ENCODE assay signal across 8 mouse cellular contexts in the genomic region with DNA sequence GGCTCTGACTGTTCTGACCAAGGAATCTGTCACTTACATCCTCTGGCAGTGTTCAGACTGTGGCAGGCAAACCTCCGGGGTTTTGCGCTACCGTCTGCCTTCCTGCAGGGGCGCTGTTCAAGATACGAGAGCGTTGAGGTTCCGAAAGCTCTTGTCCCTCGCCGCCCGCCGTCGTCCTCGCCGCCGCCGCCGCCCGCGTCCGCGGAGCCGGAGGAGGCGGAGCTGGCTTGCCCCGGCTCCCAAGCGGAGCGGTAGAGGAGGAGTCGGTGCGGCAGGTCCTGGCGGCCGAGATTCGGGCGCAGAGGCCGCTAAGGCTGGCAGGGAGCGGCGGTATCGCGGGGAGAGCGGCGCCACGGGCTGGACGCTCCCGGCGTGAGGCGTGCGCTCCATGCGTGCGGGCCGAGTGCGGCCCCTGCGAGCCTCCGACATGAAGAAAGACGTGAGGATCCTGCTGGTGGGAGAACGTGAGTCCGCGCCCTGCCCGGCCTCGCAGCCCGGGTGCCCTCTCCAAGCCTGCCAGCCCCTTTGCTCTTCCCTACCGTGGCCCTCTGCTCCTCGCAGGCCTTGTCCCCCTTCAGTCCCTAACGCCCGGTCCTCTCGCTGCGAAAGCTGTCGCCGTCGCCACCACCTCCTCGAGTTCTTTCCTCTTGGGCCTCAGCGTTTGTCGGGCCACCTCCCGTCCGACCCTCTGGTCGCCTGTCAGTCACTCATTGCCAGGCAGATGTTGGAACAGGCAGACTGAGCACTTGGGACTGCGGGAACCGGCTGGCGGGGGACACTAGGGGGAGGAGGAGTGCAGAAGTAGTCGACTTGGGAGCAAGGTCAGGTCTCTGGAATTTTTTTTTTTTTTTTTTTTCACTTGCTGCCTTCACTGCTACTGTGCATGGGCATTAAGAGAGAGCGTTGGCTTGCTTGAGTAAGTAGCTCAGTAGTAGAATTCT. TPM values are rescaled to one million over a fixed set of nuclear protein-coding genes. Genes with fewer than 3 reads are reported as not detected.
DNase-seq lines count a peak whose midpoint lies in the region; ATAC-seq and TF ChIP-seq lines count a peak whose summit lies in the region.

Gene Rhot1 (plus strand): TSS at position 160 of the 941 bp plus-strand sequence.

- peaks cover 23% of the 10 kb centered on the region for H3K36me3 ChIP-seq in forebrain, embryonic 10.5 days (replicated peaks)
- H3K36me3 ChIP-seq in heart, embryonic 15.5 days: no peaks in the 10 kb centered on the region
- no peaks in the 10 kb centered on the region for H3K36me3 ChIP-seq in liver, embryonic 14.5 days (replicated peaks; ENCODE audit: control insufficient read depth, insufficient read depth, low read depth)
- no peaks in the 10 kb centered on the region for H3K36me3 ChIP-seq in neural tube, embryonic 11.5 days (ENCODE audit: control insufficient read depth, insufficient read depth, low read length)
- H3K36me3 ChIP-seq in stomach, postnatal 0 days (ENCODE audit: control insufficient read depth, insufficient read depth, low read length): no peaks in the 10 kb centered on the region

- peak; percentile 94 for DNase-seq in c-Kit-negative CD71-positive TER-119-positive erythroid progenitor cells, embryonic 14.5 days (ENCODE audit: low read depth, low spot score)
- peak; percentile 93 for DNase-seq in forebrain, embryonic 10.5 days (ENCODE audit: extremely low spot score, low spot score)
- DNase-seq in kidney, postnatal 25 days: peak; percentile 97
- DNase-seq in liver, embryonic 14.5 days (ENCODE audit: low read depth in 3 of 3, low spot score in 3 of 3): peak; percentile 90 to 93 (median 93)
- peak; percentile 96 for DNase-seq in neural tube, embryonic 11.5 days (ENCODE audit: low spot score)
- peak; percentile 97 for DNase-seq in stomach, postnatal 0 days (ENCODE audit: low spot score)

- peak; percentile 91 for TF ChIP-seq CTCF in liver, embryonic 14.5 days (IDR thresholded peaks at IDR 0.05; ENCODE audit: low read depth)
- TF ChIP-seq CTCF in stomach, postnatal 0 days (IDR thresholded peaks at IDR 0.05; ENCODE audit: low read depth): peak; percentile 88

- peak within 1 kb of the TSS; percentile 63 for H3K4me2 ChIP-seq in heart, embryonic 15.5 days
- peak within 1 kb of the TSS; percentile 89 for H3K4me2 ChIP-seq in liver, embryonic 14.5 days (ENCODE audit: low read depth)
- H3K4me2 ChIP-seq in neural tube, embryonic 11.5 days (ENCODE audit: low read depth): peak within 1 kb of the TSS; percentile 61
- peak within 1 kb of the TSS; percentile 52 for H3K4me2 ChIP-seq in stomach, postnatal 0 days (replicated peaks; ENCODE audit: low read depth)

- peak within 1 kb of the TSS; percentile 96 for H3K9ac ChIP-seq in heart, embryonic 15.5 days
- H3K9ac ChIP-seq in liver, embryonic 14.5 days (replicated peaks): peak within 1 kb of the TSS; percentile 94
- H3K9ac ChIP-seq in neural tube, embryonic 11.5 days (ENCODE audit: low read length): peak within 1 kb of the TSS; percentile 92
- H3K9ac ChIP-seq in stomach, postnatal 0 days (ENCODE audit: low read length): peak within 1 kb of the TSS; percentile 96

- WGBS in forebrain, embryonic 10.5 days: under 1% methylated on average over 78 of the region's 78 CpGs
- WGBS in heart, embryonic 15.5 days: under 1% methylated on average over 78 of the region's 78 CpGs
- under 1% methylated on average over 78 of the region's 78 CpGs for WGBS in liver, embryonic 14.5 days (ENCODE audit: insufficient replicate concordance)
- under 1% methylated on average over 68 of the region's 78 CpGs for WGBS in neural tube, embryonic 11.5 days
- WGBS in stomach, postnatal 0 days: under 1% methylated on average over 68 of the region's 78 CpGs

- peak within 1 kb of the TSS; percentile 94 for H3K27ac ChIP-seq in forebrain, embryonic 10.5 days
- H3K27ac ChIP-seq in heart, embryonic 15.5 days: peak within 1 kb of the TSS; percentile 98
- peak within 1 kb of the TSS; percentile 90 for H3K27ac ChIP-seq in liver, embryonic 14.5 days
- peak within 1 kb of the TSS; percentile 89 for H3K27ac ChIP-seq in neural tube, embryonic 11.5 days (ENCODE audit: low read depth, low read length)
- peak within 1 kb of the TSS; percentile 97 for H3K27ac ChIP-seq in stomach, postnatal 0 days (replicated peaks)

- peaks cover 11% of the 10 kb centered on the region for H3K4me1 ChIP-seq in forebrain, embryonic 10.5 days
- H3K4me1 ChIP-seq in heart, embryonic 15.5 days (replicated peaks): peaks cover 10% of the 10 kb centered on the region
- peaks cover 3 to 8% of the 10 kb centered on the region in 2 experiments for H3K4me1 ChIP-seq in liver, embryonic 14.5 days (replicated peaks; ENCODE audit: control insufficient read depth in 2 of 2, insufficient read depth in 2 of 2, low read length in 1 of 2)
- peaks cover 10% of the 10 kb centered on the region for H3K4me1 ChIP-seq in neural tube, embryonic 11.5 days (ENCODE audit: control insufficient read depth, insufficient read depth, low read length)
- no peaks in the 10 kb centered on the region for H3K4me1 ChIP-seq in stomach, postnatal 0 days (replicated peaks; ENCODE audit: control insufficient read depth, insufficient read depth)

- no peaks in the 10 kb centered on the region for H3K27me3 ChIP-seq in forebrain, embryonic 10.5 days (ENCODE audit: poor library complexity, severe bottlenecking)
- no peaks in the 10 kb centered on the region for H3K27me3 ChIP-seq in heart, embryonic 15.5 days
- H3K27me3 ChIP-seq in liver, embryonic 14.5 days (ENCODE audit: control insufficient read depth, insufficient read depth, low read length): no peaks in the 10 kb centered on the region
- H3K27me3 ChIP-seq in neural tube, embryonic 11.5 days (ENCODE audit: control insufficient read depth, insufficient read depth, low read length): no peaks in the 10 kb centered on the region
- H3K27me3 ChIP-seq in stomach, postnatal 0 days (ENCODE audit: control insufficient read depth, insufficient read depth, low read length): no peaks in the 10 kb centered on the region

- H3K4me3 ChIP-seq in forebrain, embryonic 10.5 days: peak within 1 kb of the TSS; percentile 94
- H3K4me3 ChIP-seq in heart, embryonic 15.5 days: peak within 1 kb of the TSS; percentile 98
- peak within 1 kb of the TSS; percentile 85 to 97 for H3K4me3 ChIP-seq in liver, embryonic 14.5 days (ENCODE audit: insufficient read depth in 1 of 2, low read depth in 2 of 2, low read length in 2 of 2)
- H3K4me3 ChIP-seq in neural tube, embryonic 11.5 days (ENCODE audit: low read depth, low read length): peak within 1 kb of the TSS; percentile 96
- peak within 1 kb of the TSS; percentile 98 for H3K4me3 ChIP-seq in stomach, postnatal 0 days (ENCODE audit: low read depth, low read length)

- no peaks in the 10 kb centered on the region for H3K9me3 ChIP-seq in forebrain, embryonic 10.5 days
- H3K9me3 ChIP-seq in heart, embryonic 15.5 days (replicated peaks): no peaks in the 10 kb centered on the region
- no peaks in the 10 kb centered on the region for H3K9me3 ChIP-seq in liver, embryonic 14.5 days (ENCODE audit: control insufficient read depth, low read length)
- no peaks in the 10 kb centered on the region for H3K9me3 ChIP-seq in neural tube, embryonic 11.5 days (ENCODE audit: control insufficient read depth, low read length)
- H3K9me3 ChIP-seq in stomach, postnatal 0 days (ENCODE audit: control insufficient read depth, low read length): no peaks in the 10 kb centered on the region

- ATAC-seq in CD4-positive, CD25-positive, alpha-beta regulatory T cell, adult 4 months: peak; percentile 93
- ATAC-seq in heart, embryonic 15.5 days (replicated peaks; ENCODE audit: insufficient number of reproducible peaks, insufficient read depth, low FRiP score, low read depth): peak; percentile 93
- ATAC-seq in liver, embryonic 14.5 days (ENCODE audit: insufficient read depth): peak; percentile 94
- peak; percentile 90 for ATAC-seq in neural tube, embryonic 11.5 days (ENCODE audit: insufficient read depth, low FRiP score, low TSS enrichment)
- peak; percentile 97 for ATAC-seq in stomach, postnatal 0 days (ENCODE audit: low FRiP score, low TSS enrichment)

- TF ChIP-seq EP300 in liver, embryonic 14.5 days (IDR thresholded peaks at IDR 0.05; ENCODE audit: low read depth): no peak
- no peak for TF ChIP-seq EP300 in stomach, postnatal 0 days (optimal IDR thresholded peaks at IDR 0.05)

RNA-seq across cellular contexts. Expression of gene Rhot1, which starts in this region (rescaled TPM):
- polyA plus RNA-seq in CD4-positive, CD25-positive, alpha-beta regulatory T cell, adult 4 months (2017; shearing (Covaris generic)): 10 to 100 TPM; 25.1 to 28.2 TPM
- 50.4 and 53.3 TPM in 2 replicates for polyA plus RNA-seq in forebrain, embryonic 10.5 days (2016; fragmentation: Nextera tagmentation; extraction: Ambion mirVana)
- 56.5 and 60.3 TPM in 2 replicates for polyA plus RNA-seq in heart, embryonic 15.5 days (2015; fragmentation: Nextera tagmentation; extraction: Ambion mirVana)
- 8.3 and 11.6 TPM in 2 replicates for polyA plus RNA-seq in liver, embryonic 14.5 days (2012; rRNA removed)
- 21.6 and 25.6 TPM in 2 replicates for polyA plus RNA-seq in liver, embryonic 14.5 days (2014; fragmentation: Nextera tagmentation; extraction: Ambion mirVana)
- 70.6 and 75.8 TPM in 2 replicates for polyA plus RNA-seq in neural tube, embryonic 11.5 days (2014; fragmentation: Nextera tagmentation; extraction: Ambion mirVana)
- polyA plus RNA-seq in stomach, postnatal 0 days (2015; fragmentation: Nextera tagmentation; extraction: Ambion mirVana): 28.4 and 30.4 TPM in 2 replicates

Comparison
In these comparisons a context has a peak if more than half of its experiments do, and no peak if none do; other contexts are left out.
1. Peak in every context shown above with its lines: DNase-seq, ATAC-seq, H3K4me3 ChIP-seq and H3K27ac ChIP-seq.